Mouse (Mus musculus) limb, embryonic 14.5 days (tissue): ENCODE data around the gene Plod1. TPM values are rescaled to one million over a fixed set of nuclear protein-coding genes. Genes with fewer than 3 reads are reported as not detected.

Experiments
- ATAC-seq: fragments of 200-750 bp; cut with Nextera tagmentation; 2 replicates; pipeline ENCODE4 v1.8.0; 2017; ENCODE audit warnings: low read depth, moderate number of reproducible peaks, moderate TSS enrichment; ENCODE audit not compliant: low FRiP score
- DNase-seq: peaks from one replicate; pipeline ENCODE4 v3.0.0-alpha.2; 2015; ENCODE audit warnings: low spot score
- H3K27ac ChIP-seq: fragments of 300-500 bp; sonication (generic); replicated peaks from 2 replicates; pipeline ENCODE4 v1.5.1; 2014; ENCODE audit warnings: low read depth, mild to moderate bottlenecking, low read length, moderate library complexity, mixed read lengths
- H3K27me3 ChIP-seq: fragments of 300-500 bp; sonication (generic); 2 replicates; pipeline ENCODE4 v1.6.1; 2014; ENCODE audit warnings: low read length, mixed read lengths; ENCODE audit not compliant: control insufficient read depth, insufficient read depth
- H3K36me3 ChIP-seq: fragments of 300-500 bp; sonication (generic); 2 replicates; pipeline ENCODE4 v1.6.1; 2014; ENCODE audit warnings: mild to moderate bottlenecking, low read length, moderate library complexity, mixed read lengths; ENCODE audit not compliant: control insufficient read depth, insufficient read depth
- H3K4me1 ChIP-seq: fragments of 300-500 bp; sonication (generic); 2 replicates; pipeline ENCODE4 v1.6.1; 2014; ENCODE audit warnings: antibody characterized with exemption, low read length, mixed read lengths; ENCODE audit not compliant: control insufficient read depth, insufficient read depth
- H3K4me2 ChIP-seq: fragments of 300-500 bp; sonication (generic); replicated peaks from 2 replicates; pipeline ENCODE4 v1.6.1; 2014; ENCODE audit warnings: low read depth, mild to moderate bottlenecking, low read length, moderate library complexity; ENCODE audit not compliant: severe bottlenecking
- H3K4me3 ChIP-seq: fragments of 300-500 bp; sonication (generic); replicated peaks from 2 replicates; pipeline ENCODE4 v1.5.1; 2014; ENCODE audit warnings: low read length
- H3K9ac ChIP-seq: fragments of 300-500 bp; sonication (generic); 2 replicates; pipeline ENCODE4 v1.6.1; 2014; ENCODE audit warnings: mild to moderate bottlenecking, low read depth, low read length, moderate library complexity; ENCODE audit not compliant: severe bottlenecking
- H3K9me3 ChIP-seq: fragments of 300-500 bp; sonication (generic); 2 replicates; pipeline ENCODE4 v1.6.1; 2016; ENCODE audit warnings: low read length; ENCODE audit not compliant: control insufficient read depth
- POLR2A ChIP-seq: fragments of 200-500 bp; IDR thresholded peaks from 2 replicates; pipeline ENCODE4 v1.8.0; 2012; ENCODE audit warnings: inconsistent platforms, mild to moderate bottlenecking, moderate library complexity, borderline replicate concordance; ENCODE audit not compliant: insufficient read depth, insufficient read length; ENCODE audit errors: extremely low read depth
- WGBS: fragments of 180-500 bp; shearing (Covaris S2); extraction: QIAGEN DNeasy Blood & Tissue Kit; methylation state at CpG from one replicate; pipeline ENCODE4 v1.1.7; 2014; 5-methylcytosine and 5-hydroxymethylcytosine counted together
- polyA plus RNA-seq, 2 experiments: library from polyadenylated mRNA; depleted of rRNA in 1 of 2; stranded (reverse) in 1 of 2; unstranded in 1 of 2; fragments of >200 nt; fragmentation: Nextera tagmentation in 1 of 2; extraction: Ambion mirVana in 1 of 2; gene quantifications; 2 replicates each; pipeline versions ENCODE4 v1.2.1 to v1.2.3; 2012 to 2014

Plod1 gene
- polyA plus RNA-seq, 2 experiments, result 93.0 to 104 TPM

DNA sequence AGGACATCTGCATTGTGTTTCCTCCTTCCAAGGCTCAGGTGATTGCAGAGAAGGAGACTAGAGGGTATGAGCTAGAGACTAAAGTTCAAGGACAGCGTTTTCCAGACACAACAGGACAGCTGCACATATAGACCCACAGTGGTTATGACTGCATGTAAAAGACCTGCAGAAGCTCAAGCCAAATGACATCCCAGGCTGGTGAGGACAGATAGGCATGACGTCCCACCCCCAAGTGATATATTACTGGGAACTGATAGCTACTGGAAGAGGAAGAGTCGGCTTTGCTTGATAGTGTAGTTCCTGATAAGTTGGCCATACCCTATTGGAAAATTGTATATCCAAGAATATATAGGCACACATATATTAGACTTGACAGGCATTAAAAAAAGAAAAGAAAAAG lies 39.7 kb upstream of the Plod1 start:
- no peaks in the 10 kb centered on the region for H3K27me3 ChIP-seq
- no peak overlapping the region for H3K27ac ChIP-seq
- no peaks in the 10 kb centered on the region for H3K9me3 ChIP-seq
- no peak for TF ChIP-seq POLR2A
- DNase-seq (no peak), ATAC-seq (no peak)
- no peaks in the 10 kb centered on the region for H3K36me3 ChIP-seq
- H3K9ac ChIP-seq, result no peak overlapping the region
- no peak overlapping the region for H3K4me2 ChIP-seq
- no peaks in the 10 kb centered on the region for H3K4me1 ChIP-seq
- H3K4me3 ChIP-seq, result no peak overlapping the region
- 74% methylated on average over 3 of the region's 3 CpGs for WGBS

DNA sequence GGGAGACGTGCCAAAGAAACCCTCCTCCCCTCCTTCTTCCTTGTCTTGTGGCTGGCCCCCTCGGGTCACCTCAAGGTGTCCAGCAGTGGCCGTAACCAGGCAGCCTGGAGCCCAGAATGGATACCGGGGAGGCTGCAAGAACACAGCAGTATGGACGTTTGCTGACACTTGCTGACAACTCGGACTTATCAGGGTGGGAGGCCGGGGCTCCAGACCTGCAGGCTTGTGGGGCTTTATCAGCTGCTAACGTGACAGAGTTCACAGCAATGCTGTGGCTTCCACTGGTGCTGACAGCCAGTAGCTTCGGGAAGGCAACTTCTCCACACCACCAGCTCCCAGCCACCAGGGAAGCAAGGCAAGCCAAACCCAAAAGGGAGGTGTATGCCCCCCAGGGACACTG lies 32.8 kb upstream of the Plod1 start:
- Histone ChIP-seq H3K36me3 (no peaks in the 10 kb centered on the region), H3K27me3 (no peaks in the 10 kb centered on the region), H3K27ac (no peak overlapping the region), H3K4me2 (no peak overlapping the region), H3K4me1 (no peaks in the 10 kb centered on the region), H3K9me3 (no peaks in the 10 kb centered on the region), H3K9ac (no peak overlapping the region), H3K4me3 (no peak overlapping the region)
- ATAC-seq (no peak), DNase-seq (no peak)
- no peak for TF ChIP-seq POLR2A
- WGBS, result 51% methylated on average over 9 of the region's 9 CpGs

GRCm38 (mm10) chr4:147968816-147969215 lies 32.2 kb upstream of the Plod1 start:
- Histone ChIP-seq H3K27me3 (no peaks in the 10 kb centered on the region), H3K27ac (no peak overlapping the region), H3K9me3 (no peaks in the 10 kb centered on the region), H3K4me2 (no peak overlapping the region), H3K36me3 (no peaks in the 10 kb centered on the region), H3K4me1 (no peaks in the 10 kb centered on the region), H3K9ac (no peak overlapping the region), H3K4me3 (no peak overlapping the region)
- 67% methylated on average over 2 of the region's 2 CpGs for WGBS
- DNase-seq (no peak), ATAC-seq (no peak)
- TF ChIP-seq POLR2A, result no peak

GRCm38 (mm10) chr4:147965712-147966111 lies 29.1 kb upstream of the Plod1 start:
- DNase-seq, result no peak
- Histone ChIP-seq H3K36me3 (no peaks in the 10 kb centered on the region), H3K4me1 (no peaks in the 10 kb centered on the region), H3K4me2 (no peak overlapping the region), H3K9me3 (no peaks in the 10 kb centered on the region), H3K27me3 (no peaks in the 10 kb centered on the region), H3K9ac (no peak overlapping the region), H3K4me3 (no peak overlapping the region), H3K27ac (no peak overlapping the region)
- TF ChIP-seq POLR2A, result no peak
- ATAC-seq, result no peak
- WGBS, result 75% methylated on average over 7 of the region's 7 CpGs

- Histone ChIP-seq H3K9me3 (no peaks in the 10 kb centered on the region), H3K27me3 (no peaks in the 10 kb centered on the region), H3K27ac (no peak overlapping the region), H3K4me2 (no peak overlapping the region), H3K9ac (no peak overlapping the region), H3K4me3 (no peak overlapping the region), H3K4me1 (no peaks in the 10 kb centered on the region), H3K36me3 (no peaks in the 10 kb centered on the region)
- DNase-seq (no peak), ATAC-seq (no peak)
- WGBS, result 85% methylated on average over 15 of the region's 15 CpGs
- no peak for TF ChIP-seq POLR2A
These were observed 27.1 kb upstream of the Plod1 start for GRCm38 (mm10) chr4:147963623-147964022.

DNA sequence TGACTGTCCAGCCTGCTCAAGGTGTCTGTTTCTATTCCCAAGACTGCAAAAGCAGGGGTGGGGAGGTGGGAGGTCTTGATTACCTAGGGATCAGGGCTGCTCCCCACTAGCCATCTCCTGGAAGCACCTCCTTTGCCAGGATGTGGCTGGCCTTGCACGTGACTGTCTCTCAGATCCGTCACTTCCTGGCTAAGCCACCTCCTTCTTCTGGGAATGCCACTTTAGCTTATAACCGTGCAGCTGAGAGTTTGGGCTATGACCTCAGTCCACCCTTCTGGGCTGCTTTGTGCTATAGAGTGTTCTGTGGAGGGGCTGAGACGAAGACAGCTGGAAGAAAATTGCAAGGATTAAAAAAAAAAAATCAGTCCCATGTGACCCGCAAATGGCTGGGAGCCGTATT lies 26.2 kb upstream of the Plod1 start:
- Histone ChIP-seq H3K4me3 (no peak overlapping the region), H3K9me3 (no peaks in the 10 kb centered on the region), H3K27me3 (no peaks in the 10 kb centered on the region), H3K9ac (no peak overlapping the region), H3K36me3 (no peaks in the 10 kb centered on the region), H3K4me1 (no peaks in the 10 kb centered on the region), H3K27ac (no peak overlapping the region), H3K4me2 (no peak overlapping the region)
- DNase-seq, result no peak
- WGBS, result 50% methylated on average over 6 of the region's 6 CpGs
- TF ChIP-seq POLR2A, result no peak
- no peak for ATAC-seq
